Mouse (Mus musculus) heart, adult 8-10 months (tissue): ENCODE data around the gene Rsg1. TPM values are rescaled to one million over a fixed set of nuclear protein-coding genes. Genes with fewer than 3 reads are reported as not detected.

Source experiments
- DNase-seq: peaks from one replicate; pipeline ENCODE4 v3.0.0; 2022; ENCODE audit warnings: low spot score
- total RNA-seq, 4 experiments: library from RNA; stranded (reverse); gene quantifications; 2 replicates each; pipeline ENCODE4 v1.2.4; 2022

The Rsg1 gene
- total RNA-seq, 4 experiments from 2014 or later, result 0.44 to 1.2 (median 0.66) TPM

DNA sequence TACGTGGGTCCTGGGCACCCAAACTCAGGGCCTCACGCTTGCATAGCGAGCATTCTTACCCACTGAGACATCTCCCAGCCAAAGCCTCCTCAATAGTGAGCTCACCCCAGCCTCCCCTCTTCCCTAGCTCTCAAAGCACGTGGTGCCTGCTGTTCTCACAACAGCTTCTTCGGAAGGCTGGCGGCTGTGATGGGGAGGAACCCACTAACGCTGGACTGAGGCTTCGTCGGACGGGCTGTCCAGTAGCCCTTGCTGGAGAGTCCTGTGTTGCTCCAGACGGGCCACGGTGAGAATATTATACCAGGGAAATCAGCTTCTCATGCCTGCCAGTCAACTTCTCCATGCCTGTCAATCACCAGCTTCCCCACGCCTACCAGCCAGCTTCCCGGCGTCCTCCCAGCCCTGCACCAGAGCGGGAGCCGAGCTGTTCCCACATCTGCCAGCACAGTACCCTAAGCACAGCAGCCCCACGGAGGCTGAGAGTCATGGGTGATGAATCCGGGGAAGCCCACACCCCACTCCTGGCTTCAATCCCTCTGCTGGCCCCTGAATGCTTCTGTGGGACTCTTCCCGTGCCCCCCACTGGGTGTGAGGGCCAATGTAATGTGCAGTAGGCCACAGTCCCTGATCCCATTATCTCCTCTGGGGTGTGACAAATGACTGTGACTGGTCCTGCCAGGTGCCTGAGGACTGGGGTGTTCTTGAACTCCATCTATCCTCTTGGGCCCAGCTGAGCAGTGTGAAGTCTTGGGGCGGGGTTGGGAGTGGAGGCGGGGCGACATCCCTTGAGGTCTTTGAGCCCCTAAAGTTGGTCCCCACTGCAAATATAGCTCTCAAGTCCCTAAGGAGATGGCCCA is 61.0 kb downstream of the Rsg1 start:
- DNase-seq, result no peak

Other genes with a start within 250 kb of the Rsg1 start
- gene Atp13a2, start 227.1 kb upstream of the Rsg1 start, total RNA-seq, result 10 to 100 TPM; 12.3 to 17.2 (median 15.6) TPM
- 1 to 10 TPM; 1.7 to 2.8 (median 2.2) TPM for gene Mfap2, start 203.5 kb upstream of the Rsg1 start, total RNA-seq
- gene Crocc, start 153.4 kb upstream of the Rsg1 start, total RNA-seq, result 1 to 10 TPM; 3.5 to 6.8 (median 5.3) TPM
- 10 to 100 TPM; 14.7 to 18.2 (median 15.9) TPM for gene Necap2, start 135.6 kb upstream of the Rsg1 start, total RNA-seq
- not detected for gene Spata21, start 125.6 kb upstream of the Rsg1 start, total RNA-seq
- 100 to 1,000 TPM in 2 of 4 experiments, 10 to 100 TPM in 2; 87.5 to 111 (median 98.0) TPM for gene Szrd1, start 74.2 kb upstream of the Rsg1 start, total RNA-seq
- 10 to 100 TPM in 2 of 4 experiments, 1 to 10 TPM in 2; 8.4 to 11.5 (median 10.0) TPM for gene Fbxo42, start 66.0 kb upstream of the Rsg1 start, total RNA-seq
- 10 to 100 TPM; 26.2 to 32.2 (median 30.3) TPM for gene Arhgef19, start 25.5 kb downstream of the Rsg1 start, total RNA-seq
- gene Epha2, start 87.3 kb downstream of the Rsg1 start, total RNA-seq, result 1 to 10 TPM; 4.6 to 7.1 (median 5.2) TPM
- 1 to 10 TPM; 2.4 to 5.5 (median 4.1) TPM for gene Fam131c, start 154.3 kb downstream of the Rsg1 start, total RNA-seq
- gene Clcnka, start 184.8 kb downstream of the Rsg1 start, total RNA-seq, result not detected
- 1 to 10 TPM in 1 of 4 experiments, under 1 TPM in 3; 0.33 to 1.5 (median 0.59) TPM for gene Clcnkb, start 202.1 kb downstream of the Rsg1 start, total RNA-seq
- gene Hspb7, start 206.8 kb downstream of the Rsg1 start, total RNA-seq, result 1,000 to 10,000 TPM; 1,512 to 1,942 (median 1,609) TPM
- 1 to 10 TPM in 1 of 4 experiments, under 1 TPM in 3; 0.82 to 1.5 (median 0.93) TPM for gene Srarp, start 222.1 kb downstream of the Rsg1 start, total RNA-seq
- gene Zbtb17, start 230.7 kb downstream of the Rsg1 start, total RNA-seq, result 10 to 100 TPM; 24.8 to 28.4 (median 26.5) TPM